Mouse (Mus musculus) thymus, postnatal 25 days (tissue): ENCODE measurements at regions not wholly inside any gene's neighbourhood (a gene's known extent, or its start where the extent isn't known, plus 50 kb on each side); places are given as distances from the start of the nearest gene placed in this dataset.

ENCODE experiments used
- DNase-seq: peaks from one replicate; pipeline ENCODE4 v3.0.0; 2022

DNA sequence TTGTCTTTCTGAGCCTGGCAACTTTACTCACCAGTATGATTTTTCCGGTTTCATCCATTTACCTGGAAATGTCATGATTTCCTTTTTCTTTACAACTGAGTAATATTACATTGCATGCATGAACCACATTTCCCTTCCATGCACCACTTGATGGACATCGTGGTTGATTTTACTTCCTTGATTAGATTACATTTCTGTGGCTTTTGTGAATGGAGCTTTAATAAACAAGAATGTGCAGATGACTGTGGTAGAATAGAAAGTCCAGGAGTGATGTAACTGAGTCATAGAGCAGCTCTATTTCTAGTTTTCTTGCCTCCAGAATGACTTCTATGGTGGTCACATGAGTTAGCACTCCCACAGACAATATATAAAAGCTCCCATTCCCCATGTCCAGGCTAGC lies 75.2 kb downstream of the Chst2 start:
- DNase-seq, result no peak

DNA sequence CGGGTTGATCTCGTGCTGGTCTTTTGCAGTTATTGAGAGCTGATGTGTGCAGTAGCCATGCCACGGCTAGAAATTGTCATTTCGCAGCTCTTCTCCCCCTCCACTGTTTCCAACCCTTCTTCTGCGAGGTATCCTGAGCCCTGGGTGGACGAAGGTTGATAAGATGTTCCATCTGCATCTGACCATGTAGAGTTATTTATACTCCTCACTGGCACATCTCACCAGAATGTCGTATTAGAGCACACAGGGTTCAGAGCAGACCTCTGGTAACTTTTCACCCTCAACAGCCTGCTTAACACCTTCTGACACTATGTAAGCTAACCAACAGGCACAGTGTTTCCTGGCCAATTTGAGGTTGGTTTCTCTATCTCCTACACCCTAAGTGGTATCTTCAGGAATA lies 76.4 kb downstream of the Chst2 start:
- DNase-seq, result no peak

DNA sequence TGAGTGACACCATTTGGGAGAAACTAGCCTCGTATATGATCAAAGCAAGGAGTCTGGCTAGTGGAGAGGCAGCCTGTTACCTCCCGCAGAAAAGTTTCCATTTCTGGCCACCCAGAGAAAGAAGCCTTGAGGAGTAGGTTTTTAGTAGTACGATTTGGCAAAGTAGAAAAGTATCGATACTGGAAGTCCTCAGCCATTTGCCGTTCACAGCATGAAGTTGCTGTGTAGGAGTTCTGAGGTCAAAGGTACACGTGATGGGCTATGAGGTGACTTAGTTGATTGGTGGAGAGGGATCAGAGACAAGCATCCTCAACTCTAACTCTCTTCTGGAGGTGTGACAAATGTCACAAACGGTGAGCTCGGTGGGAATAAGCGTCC lies 77.5 kb downstream of the Chst2 start:
- no peak for DNase-seq

DNA sequence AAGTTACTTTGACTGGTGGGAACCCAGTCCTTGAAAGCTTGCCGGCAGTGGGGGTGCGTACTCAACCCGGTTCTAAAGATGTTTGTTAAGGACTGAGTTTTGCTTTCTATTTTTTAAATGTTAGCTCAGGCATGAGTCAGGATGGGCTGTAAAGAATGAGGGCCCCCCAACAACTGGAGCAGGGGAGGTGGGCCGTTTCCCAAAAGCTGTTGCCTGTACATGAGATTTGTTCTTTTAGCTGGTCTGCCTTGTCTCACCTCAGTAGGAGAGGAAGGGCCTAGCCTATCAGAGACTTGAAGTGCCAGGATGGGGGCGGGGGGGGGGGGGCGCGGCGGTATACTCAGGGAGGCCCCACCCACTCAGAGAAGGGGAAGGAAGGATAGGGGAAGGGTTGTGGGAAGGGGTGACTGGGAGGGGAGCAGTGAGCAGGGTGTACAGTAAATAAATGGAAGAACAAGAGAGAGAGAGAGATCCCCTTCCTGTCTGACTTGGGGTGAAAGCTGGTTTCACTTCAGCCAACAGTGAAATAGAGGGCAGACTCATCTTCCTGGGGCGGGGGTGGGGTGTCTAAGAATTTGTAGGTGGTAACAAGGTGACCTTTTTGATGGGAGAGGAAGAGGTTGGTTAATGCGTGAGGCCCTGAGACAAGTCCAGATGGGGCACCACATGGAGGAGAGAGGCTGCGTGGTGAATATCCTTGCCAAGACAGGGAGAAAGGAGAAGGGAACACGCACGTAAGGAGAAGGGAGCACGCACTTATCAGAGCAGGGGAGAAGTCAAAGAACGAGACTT lies 78.1 kb downstream of the Chst2 start:
- DNase-seq, result peak; percentile 46

DNA sequence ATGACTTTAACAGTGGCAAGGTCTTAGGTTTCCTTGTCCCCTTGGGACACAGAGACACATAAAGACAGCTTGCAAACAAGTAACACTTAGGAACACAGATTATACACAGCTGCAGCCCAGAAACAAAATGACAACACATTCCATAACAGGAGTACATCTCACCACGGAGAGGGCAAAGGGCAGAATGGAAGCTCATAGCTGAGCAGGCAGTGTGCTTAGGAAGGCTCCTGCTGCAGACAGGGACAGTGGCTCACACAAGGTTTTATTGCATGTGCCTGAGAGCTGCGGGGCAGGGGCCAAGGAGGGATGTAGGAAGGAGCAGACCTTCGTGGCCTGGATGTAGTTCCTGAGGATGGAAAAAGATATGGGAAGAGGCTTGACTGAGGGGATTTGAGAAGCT lies 78.8 kb downstream of the Chst2 start:
- no peak for DNase-seq

DNA sequence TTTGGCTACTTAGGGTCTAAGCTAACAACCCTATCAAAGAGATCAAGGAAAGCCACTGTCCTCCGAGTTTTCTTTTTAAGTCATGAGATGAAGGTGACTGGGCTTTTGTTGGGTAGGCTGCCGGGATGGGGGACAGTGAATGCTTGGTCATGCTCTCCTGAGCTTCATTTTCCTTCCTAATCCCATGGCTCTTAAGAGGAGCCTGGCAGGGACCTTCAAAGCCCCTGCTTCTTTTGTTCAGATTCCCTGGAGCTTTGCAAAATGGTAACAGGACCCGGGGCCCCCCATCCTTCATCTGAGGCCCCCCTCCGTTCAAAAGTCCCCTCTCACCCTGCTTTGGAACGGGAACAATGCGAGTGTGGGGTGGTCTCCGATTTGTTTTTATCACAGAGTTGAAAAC lies 82.9 kb downstream of the Chst2 start:
- DNase-seq, result no peak

DNA sequence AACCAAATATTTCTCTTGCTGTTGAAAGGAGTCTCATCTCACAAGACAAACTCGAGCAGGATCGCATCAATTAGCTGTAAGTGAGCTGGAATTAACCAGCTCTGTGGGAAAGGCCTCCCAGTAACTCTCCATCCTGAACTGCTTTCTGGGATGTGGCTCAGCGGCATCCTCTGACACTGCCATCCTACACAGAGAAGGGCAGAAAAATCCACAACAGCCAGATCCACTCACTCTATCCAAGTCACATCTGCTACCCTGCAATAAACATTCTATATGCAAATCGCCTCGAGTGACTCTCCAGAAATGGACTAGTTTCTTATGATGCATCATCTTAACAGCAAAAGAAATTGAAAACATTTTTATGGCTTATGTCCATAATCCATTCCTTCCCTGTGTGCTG lies 83.6 kb downstream of the Chst2 start:
- no peak for DNase-seq

DNA sequence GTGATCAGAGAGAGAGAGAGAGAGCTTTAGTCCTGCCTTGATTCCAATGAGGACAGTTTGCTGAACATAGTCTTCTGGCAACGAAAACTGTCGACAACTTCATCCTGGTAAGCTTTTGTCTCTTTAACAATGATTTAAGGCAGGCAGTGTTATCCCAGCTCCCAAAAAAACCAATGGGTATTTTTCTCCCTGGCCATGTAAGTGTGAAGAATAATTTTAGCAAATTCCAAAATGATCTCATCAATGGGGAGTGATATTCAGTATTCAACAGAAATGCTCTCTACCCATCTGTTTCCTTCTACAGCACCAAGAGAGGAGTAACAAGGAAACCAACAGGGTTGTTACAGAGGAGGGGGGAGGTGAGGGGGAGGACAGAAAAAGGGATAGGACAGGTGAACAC lies 84.5 kb downstream of the Chst2 start:
- no peak for DNase-seq

DNA sequence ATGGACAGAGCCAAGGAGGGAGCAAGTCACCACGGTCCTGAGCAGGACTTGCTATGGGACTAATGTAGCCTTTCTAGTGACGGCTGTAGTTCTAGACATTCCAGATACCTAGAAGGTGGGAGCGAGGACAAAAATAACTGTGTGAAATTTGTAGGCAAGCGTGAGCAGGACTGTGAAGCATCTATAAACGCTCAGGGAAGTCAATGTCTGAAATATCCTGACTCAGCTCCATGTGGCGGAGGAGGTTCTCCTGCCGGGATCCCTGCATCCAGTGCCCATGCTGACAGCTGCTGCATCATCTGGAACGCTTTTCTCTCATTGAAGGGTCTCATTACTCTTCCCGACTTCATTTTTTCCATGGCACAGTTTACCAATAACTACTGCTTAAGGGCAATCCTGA lies 87.6 kb downstream of the Chst2 start:
- DNase-seq, result no peak

DNA sequence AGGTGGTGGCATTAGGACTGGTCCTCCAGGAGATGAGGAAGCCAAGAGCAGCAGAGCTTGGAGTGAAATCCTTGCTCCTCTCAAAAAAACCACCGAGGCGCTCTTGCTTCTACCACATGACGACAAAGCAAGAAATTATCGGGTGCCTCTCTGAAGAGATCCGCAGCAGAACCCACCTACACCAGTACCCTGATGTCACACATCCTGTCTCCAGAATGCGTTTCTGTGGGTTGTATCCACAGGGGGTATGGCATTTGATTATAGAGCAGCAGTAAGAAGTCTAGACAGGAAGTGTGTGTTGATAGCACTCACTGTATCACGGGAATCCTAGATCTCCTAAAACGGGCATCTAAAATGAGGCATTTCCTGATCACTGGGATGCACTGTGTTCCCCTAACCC lies 89.8 kb downstream of the Chst2 start:
- DNase-seq, result peak; percentile 21

DNA sequence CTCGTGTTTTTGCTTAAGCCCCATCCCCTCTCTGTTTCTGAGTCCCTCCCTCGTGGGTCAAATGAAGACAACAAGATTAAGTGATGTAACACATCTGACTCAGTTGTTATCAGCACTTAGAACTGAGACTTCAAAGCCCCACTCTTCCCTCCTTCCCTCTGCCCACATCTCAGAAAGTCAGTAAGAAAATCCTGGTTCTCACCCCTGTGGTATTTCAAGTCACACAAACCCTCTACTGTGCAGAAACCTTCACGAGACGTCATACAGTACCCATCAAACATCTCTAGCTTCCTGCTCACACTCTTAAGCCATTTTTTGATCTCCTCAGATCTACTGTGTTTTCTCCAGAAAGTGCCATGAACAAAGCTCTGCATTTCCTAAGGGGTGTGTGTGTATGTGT lies 91.4 kb downstream of the Chst2 start:
- peak; percentile 21 for DNase-seq

DNA sequence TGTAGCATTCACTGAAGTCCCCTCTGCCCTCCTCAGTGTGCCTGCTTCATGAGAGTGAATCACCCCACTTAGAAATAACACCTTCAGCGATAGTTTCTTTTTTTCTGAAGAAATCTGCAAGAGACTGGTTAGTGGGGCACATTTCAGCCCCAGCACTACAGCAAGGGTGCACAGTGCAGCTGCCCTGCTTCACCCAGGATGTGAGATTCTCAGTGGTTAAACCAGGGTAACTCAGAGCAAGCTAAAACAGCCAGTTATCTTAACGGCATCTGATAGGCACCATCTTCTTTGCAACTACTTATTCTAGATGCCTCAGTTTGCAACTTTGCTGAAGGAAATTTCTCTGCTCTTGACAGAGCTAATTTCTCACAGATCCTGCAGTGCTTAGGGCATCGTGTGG lies 94.9 kb downstream of the Chst2 start:
- DNase-seq, result peak; percentile 45

DNA sequence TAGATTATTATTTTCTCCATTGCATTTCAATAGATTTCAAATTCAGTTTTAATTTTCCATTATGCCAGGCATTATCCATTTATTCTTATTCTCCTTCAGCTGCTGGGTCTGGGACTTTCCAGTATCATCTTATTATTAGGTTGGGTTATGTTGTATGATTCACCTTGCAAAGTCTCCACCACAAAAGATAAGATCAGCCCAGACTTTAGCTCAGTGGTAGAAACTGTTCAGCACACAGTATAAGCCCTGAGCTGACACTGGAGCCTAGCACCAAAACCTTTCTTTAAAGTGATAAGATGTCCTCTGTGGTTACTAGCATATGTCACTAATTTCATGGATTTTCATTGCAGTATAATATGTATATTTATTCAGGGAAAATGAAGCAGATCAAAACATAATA lies 117.5 kb downstream of the Chst2 start:
- DNase-seq, result no peak

DNA sequence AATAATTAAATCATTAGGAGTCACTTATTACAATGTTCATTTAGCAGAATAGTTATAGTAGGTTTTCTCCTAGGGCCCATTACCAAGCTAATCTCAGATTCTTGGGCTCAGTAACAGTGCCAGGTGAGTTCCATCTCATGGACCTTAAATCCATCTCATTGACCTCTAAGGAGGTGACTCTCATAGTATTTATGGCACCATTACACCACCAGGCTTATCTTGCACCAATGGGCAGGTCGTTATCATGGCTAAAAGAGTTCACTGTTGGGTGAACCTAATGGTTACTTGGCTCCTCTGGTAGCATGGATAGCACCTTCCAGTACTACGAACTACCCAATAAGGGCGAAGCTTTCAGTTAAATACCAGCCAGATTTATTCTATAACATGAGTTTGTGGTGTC lies 123.5 kb downstream of the Chst2 start:
- DNase-seq, result no peak

DNA sequence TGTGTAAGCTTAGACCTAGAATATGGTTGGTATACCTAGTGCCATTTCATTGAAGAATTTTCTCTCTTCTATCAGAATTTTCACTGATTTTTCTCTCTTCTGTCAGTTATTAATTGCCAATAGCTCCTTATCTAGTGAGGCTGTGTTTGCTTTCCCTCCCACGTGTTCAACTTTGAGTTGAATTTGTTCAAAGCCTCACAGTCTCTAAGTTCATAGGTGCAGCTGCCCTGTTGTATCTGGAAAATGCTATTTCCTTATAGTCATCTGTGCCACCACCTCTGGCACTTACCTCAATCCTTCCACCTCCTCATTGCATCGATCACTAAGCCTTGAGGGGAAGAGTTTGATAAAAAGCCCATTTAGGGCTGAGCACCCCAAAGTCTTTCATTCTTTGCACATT lies 124.0 kb downstream of the Chst2 start:
- DNase-seq, result no peak
